Mouse (Mus musculus): ENCODE measurements around the gene Ccl5.

DNA sequence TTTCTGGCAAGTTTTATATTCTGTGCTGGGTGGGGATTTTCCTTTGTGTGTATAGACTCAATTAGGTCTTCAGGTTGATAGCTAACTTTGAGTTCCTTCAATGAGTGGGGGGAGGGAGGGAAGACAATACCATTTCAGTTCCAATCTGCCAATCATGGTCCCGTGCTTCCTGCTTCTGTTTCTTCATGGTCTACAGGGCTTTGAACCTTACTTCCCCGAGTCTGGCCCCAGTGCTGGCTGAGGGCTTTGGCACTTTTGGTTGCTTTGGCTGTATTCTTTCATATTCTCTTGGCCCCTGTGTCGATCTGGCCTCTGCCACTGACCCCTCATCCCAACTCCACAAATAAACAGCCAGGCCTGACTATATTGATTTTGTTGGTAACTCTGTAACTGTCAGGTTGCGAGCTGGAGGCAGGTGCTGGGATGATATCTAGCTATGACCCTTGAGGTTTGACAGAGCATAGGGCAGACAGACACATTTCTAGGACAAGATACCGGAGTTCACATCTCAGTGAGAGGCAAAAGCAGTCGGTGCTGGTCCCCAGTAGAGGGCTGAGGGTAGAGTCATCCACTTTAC is 32.1 kb upstream of the Ccl5 start:
- TF ChIP-seq CTCF (IDR thresholded peaks at IDR 0.05; ENCODE audit: borderline replicate concordance, insufficient read depth, low read depth, low read length) (no peak), POLR2A (IDR thresholded peaks at IDR 0.05; ENCODE audit: borderline replicate concordance, insufficient read depth, low read length) (no peak)

All from cerebellum, adult 2 months (tissue).